Mouse (Mus musculus) CH12.LX (cell line): ENCODE measurements around the gene Cobl.

Experiments
- EP300 ChIP-seq: IDR thresholded peaks from 2 replicates; pipeline ENCODE4 v1.6.1; 2011; ENCODE audit warnings: low read length, improper control_type of control experiment
- HCFC1 ChIP-seq: IDR thresholded peaks from 2 replicates; pipeline ENCODE4 v1.6.1; 2012; ENCODE audit warnings: low read depth, mild to moderate bottlenecking, inconsistent platforms, low read length, improper control_type of control experiment

DNA sequence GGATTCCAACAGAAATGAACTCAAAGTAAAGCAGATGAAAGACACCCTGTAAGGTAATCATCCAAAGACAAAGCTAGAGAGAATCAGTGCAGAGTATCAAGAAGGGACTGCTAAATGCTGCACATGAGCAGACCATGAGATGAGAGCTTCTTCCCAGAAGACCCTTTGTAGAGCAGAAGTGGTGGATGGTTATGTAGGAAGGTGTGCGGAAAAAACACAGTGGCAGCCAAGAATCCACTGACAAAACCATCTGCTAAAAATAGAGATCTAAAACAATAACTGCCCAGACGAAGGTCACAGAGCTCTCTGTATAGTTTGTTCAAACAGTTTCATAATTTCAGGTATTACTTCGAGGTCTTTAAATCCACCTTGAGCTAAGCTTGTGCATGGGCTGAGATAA lies 149.1 kb downstream of the Cobl start:
- TF ChIP-seq HCFC1: no peak
- TF ChIP-seq EP300: no peak
